Mouse (Mus musculus) CH12.LX (cell line): ENCODE data around the gene Socs3. TPM values are rescaled to one million over a fixed set of nuclear protein-coding genes. Genes with fewer than 3 reads are reported as not detected.

ENCODE experiments used
- DNase-seq: peaks from one replicate; pipeline ENCODE4 v3.0.0-alpha.2; 2013; ENCODE audit errors: extremely low read depth
- H3K27ac ChIP-seq: 2 replicates; pipeline ENCODE4 v1.5.1; 2012; ENCODE audit warnings: low read depth, mild to moderate bottlenecking, control low read depth, moderate library complexity; ENCODE audit not compliant: insufficient read depth
- H3K27me3 ChIP-seq: replicated peaks from 2 replicates; pipeline ENCODE3; 2012; ENCODE audit warnings: inconsistent platforms
- H3K36me3 ChIP-seq, 2 experiments: replicated peaks in 1 of 2; 2 replicates each; pipeline versions ENCODE3 to v1.6.1; 2012; ENCODE audit warnings: inconsistent platforms in 1 of 2, low read length in 1 of 2, mild to moderate bottlenecking in 1 of 2, mixed read lengths in 1 of 2, moderate library complexity in 1 of 2; ENCODE audit not compliant: control insufficient read depth in 1 of 2, insufficient read depth in 1 of 2
- H3K4me1 ChIP-seq, 2 experiments: 2 replicates each; pipeline ENCODE4 v1.6.1; 2012; ENCODE audit warnings: inconsistent platforms in 1 of 2, moderate library complexity in 1 of 2; ENCODE audit not compliant: insufficient read depth in 2 of 2, control insufficient read depth in 1 of 2
- H3K4me2 ChIP-seq: 2 replicates; pipeline ENCODE4 v1.6.1; 2012; ENCODE audit warnings: low read depth, mild to moderate bottlenecking, control low read depth; ENCODE audit not compliant: poor library complexity, insufficient read depth, severe bottlenecking
- H3K4me3 ChIP-seq, 3 experiments: fragments of 150-350 bp in 1 of 3; sonication (generic) in 1 of 3; replicated peaks in 1 of 3; 2 replicates each; pipeline versions ENCODE3 to v1.5.1; 2011 to 2012; ENCODE audit warnings: low read depth in 2 of 3, low read length in 2 of 3, mild to moderate bottlenecking in 2 of 3, moderate library complexity in 2 of 3, control low read depth in 1 of 3, improper control_type of control experiment in 1 of 3, inconsistent platforms in 1 of 3, mixed read lengths in 1 of 3; ENCODE audit not compliant: poor library complexity in 1 of 3
- H3K79me2 ChIP-seq: replicated peaks from 2 replicates; pipeline ENCODE4 v1.6.1; 2012; ENCODE audit warnings: mild to moderate bottlenecking, moderate library complexity; ENCODE audit not compliant: control insufficient read depth, poor library complexity, insufficient read depth, severe bottlenecking; ENCODE audit errors: extremely low read depth
- H3K9ac ChIP-seq: 2 replicates; pipeline ENCODE4 v1.6.1; 2012; ENCODE audit warnings: low read depth, mild to moderate bottlenecking, control low read depth, moderate library complexity; ENCODE audit not compliant: insufficient read depth
- H3K9me3 ChIP-seq: replicated peaks from 2 replicates; pipeline ENCODE3; 2012; ENCODE audit warnings: low read length, inconsistent platforms, mixed read lengths
- BHLHE40 ChIP-seq: IDR thresholded peaks from 2 replicates; pipeline ENCODE4 v1.6.1; 2011; ENCODE audit warnings: mild to moderate bottlenecking, low read depth, low read length, improper control_type of control experiment
- CHD1 ChIP-seq: IDR thresholded peaks from 2 replicates; pipeline ENCODE4 v1.6.1; 2012; ENCODE audit warnings: low read depth, low read length, improper control_type of control experiment, inconsistent platforms
- CHD2 ChIP-seq: IDR thresholded peaks from 2 replicates; pipeline ENCODE4 v1.6.1; 2011; ENCODE audit warnings: low read length, improper control_type of control experiment
- CTCF ChIP-seq, 2 experiments: IDR thresholded peaks in 1 of 2; conservative IDR thresholded peaks in 1 of 2; 2 replicates each; pipeline ENCODE4 v1.5.1; 2011 to 2012; ENCODE audit warnings: low read depth in 2 of 2, low read length in 2 of 2, improper control_type of control experiment in 1 of 2, inconsistent platforms in 1 of 2, mild to moderate bottlenecking in 1 of 2, moderate library complexity in 1 of 2
- E2F4 ChIP-seq: IDR thresholded peaks from 2 replicates; pipeline ENCODE4 v1.6.1; 2011; ENCODE audit warnings: low read depth, low read length, improper control_type of control experiment; ENCODE audit not compliant: insufficient replicate concordance
- ELF1 ChIP-seq: IDR thresholded peaks from 2 replicates; pipeline ENCODE4 v1.6.1; 2014; ENCODE audit warnings: low read depth, mild to moderate bottlenecking, inconsistent platforms, low read length, improper control_type of control experiment
- EP300 ChIP-seq: IDR thresholded peaks from 2 replicates; pipeline ENCODE4 v1.6.1; 2011; ENCODE audit warnings: low read length, improper control_type of control experiment
- ETS1 ChIP-seq: conservative IDR thresholded peaks from 2 replicates; pipeline ENCODE4 v1.6.1; 2012; ENCODE audit warnings: low read depth, mild to moderate bottlenecking, inconsistent platforms, low read length, improper control_type of control experiment, moderate library complexity
- GABPA ChIP-seq: IDR thresholded peaks from 2 replicates; pipeline ENCODE4 v1.6.1; 2012; ENCODE audit warnings: low read depth, low read length, improper control_type of control experiment, inconsistent platforms; ENCODE audit not compliant: insufficient replicate concordance
- HCFC1 ChIP-seq: IDR thresholded peaks from 2 replicates; pipeline ENCODE4 v1.6.1; 2012; ENCODE audit warnings: low read depth, mild to moderate bottlenecking, inconsistent platforms, low read length, improper control_type of control experiment
- IRF4 ChIP-seq: IDR thresholded peaks from 2 replicates; pipeline ENCODE4 v1.6.1; 2014; ENCODE audit warnings: low read depth, mild to moderate bottlenecking, inconsistent platforms, low read length, improper control_type of control experiment
- JUN ChIP-seq: IDR thresholded peaks from 2 replicates; pipeline ENCODE4 v1.6.1; 2011; ENCODE audit warnings: low read depth, mild to moderate bottlenecking, low read length, improper control_type of control experiment, moderate library complexity; ENCODE audit not compliant: insufficient read depth
- JUND ChIP-seq: conservative IDR thresholded peaks from 2 replicates; pipeline ENCODE4 v1.6.1; 2011; ENCODE audit warnings: low read depth, low read length, improper control_type of control experiment
- KAT2A ChIP-seq: IDR thresholded peaks from 2 replicates; pipeline ENCODE4 v1.6.1; 2012; ENCODE audit warnings: low read length, improper control_type of control experiment, inconsistent platforms; ENCODE audit not compliant: insufficient replicate concordance
- MAFK ChIP-seq: IDR thresholded peaks from 2 replicates; pipeline ENCODE4 v1.6.1; 2011; ENCODE audit warnings: low read length, improper control_type of control experiment; ENCODE audit not compliant: insufficient replicate concordance
- MAX ChIP-seq: IDR thresholded peaks from 2 replicates; pipeline ENCODE4 v1.6.1; 2011; ENCODE audit warnings: low read length, improper control_type of control experiment
- MAZ ChIP-seq: IDR thresholded peaks from 2 replicates; pipeline ENCODE4 v1.6.1; 2012; ENCODE audit warnings: low read depth, mild to moderate bottlenecking, inconsistent platforms, low read length, improper control_type of control experiment, moderate library complexity
- MEF2A ChIP-seq: IDR thresholded peaks from 2 replicates; pipeline ENCODE4 v1.6.1; 2014; ENCODE audit warnings: low read depth, mild to moderate bottlenecking, inconsistent platforms, low read length, improper control_type of control experiment, borderline replicate concordance
- MXI1 ChIP-seq: IDR thresholded peaks from 2 replicates; pipeline ENCODE4 v1.6.1; 2011; ENCODE audit warnings: mild to moderate bottlenecking, low read depth, low read length, improper control_type of control experiment
- MYC ChIP-seq: IDR thresholded peaks from 2 replicates; pipeline ENCODE4 v1.6.1; 2011; ENCODE audit warnings: low read depth, mild to moderate bottlenecking, improper control_type of control experiment, low read length
- NRF1 ChIP-seq: IDR thresholded peaks from 2 replicates; pipeline ENCODE4 v1.6.1; 2014; ENCODE audit warnings: low read depth, mild to moderate bottlenecking, inconsistent platforms, low read length, improper control_type of control experiment, moderate library complexity
- PAX5 ChIP-seq: IDR thresholded peaks from 2 replicates; pipeline ENCODE4 v1.6.1; 2012; ENCODE audit warnings: low read length, inconsistent platforms, mixed read lengths
- POLR2A ChIP-seq: IDR thresholded peaks from 2 replicates; pipeline ENCODE4 v1.6.1; 2011; ENCODE audit warnings: low read depth, mild to moderate bottlenecking, improper control_type of control experiment, low read length
- POLR2AphosphoS2 ChIP-seq: IDR thresholded peaks from 2 replicates; pipeline ENCODE4 v1.6.1; 2011; ENCODE audit warnings: low read depth, low read length, improper control_type of control experiment
- RCOR1 ChIP-seq: conservative IDR thresholded peaks from 2 replicates; pipeline ENCODE4 v1.6.1; 2012; ENCODE audit warnings: low read depth, mild to moderate bottlenecking, inconsistent platforms, low read length, improper control_type of control experiment
- SIN3A ChIP-seq: IDR thresholded peaks from 2 replicates; pipeline ENCODE4 v1.6.1; 2012; ENCODE audit warnings: low read length, improper control_type of control experiment, inconsistent platforms
- SMC3 ChIP-seq: IDR thresholded peaks from 2 replicates; pipeline ENCODE4 v1.6.1; 2011; ENCODE audit warnings: low read depth, low read length, improper control_type of control experiment
- TBP ChIP-seq: conservative IDR thresholded peaks from 2 replicates; pipeline ENCODE4 v1.6.1; 2011; ENCODE audit warnings: low read depth, low read length, improper control_type of control experiment
- TCF12 ChIP-seq: IDR thresholded peaks from 2 replicates; pipeline ENCODE4 v1.6.1; 2014; ENCODE audit warnings: low read depth, mild to moderate bottlenecking, inconsistent platforms, low read length, improper control_type of control experiment
- USF1 ChIP-seq: IDR thresholded peaks from 2 replicates; pipeline ENCODE4 v1.6.1; 2014; ENCODE audit warnings: low read depth, mild to moderate bottlenecking, inconsistent platforms, low read length, improper control_type of control experiment
- USF2 ChIP-seq: conservative IDR thresholded peaks from 2 replicates; pipeline ENCODE4 v1.6.1; 2011; ENCODE audit warnings: low read depth, low read length, improper control_type of control experiment
- ZC3H11A ChIP-seq: IDR thresholded peaks from 2 replicates; pipeline ENCODE4 v1.6.1; 2012; ENCODE audit warnings: low read depth, mild to moderate bottlenecking, inconsistent platforms, low read length, improper control_type of control experiment
- ZKSCAN1 ChIP-seq: IDR thresholded peaks from 2 replicates; pipeline ENCODE4 v1.6.1; 2012; ENCODE audit warnings: low read depth, inconsistent platforms, low read length, improper control_type of control experiment, borderline replicate concordance
- ZMIZ1 ChIP-seq: IDR thresholded peaks from 2 replicates; pipeline ENCODE4 v1.6.1; 2012; ENCODE audit warnings: low read depth, mild to moderate bottlenecking, inconsistent platforms, low read length, improper control_type of control experiment
- ZNF384 ChIP-seq: IDR thresholded peaks from 2 replicates; pipeline ENCODE4 v1.6.1; 2012; ENCODE audit warnings: low read depth, low read length, improper control_type of control experiment, inconsistent platforms
- dilution Hi-C: fragments of 300-500 bp; cut with MboI; formaldehyde crosslinking; loops from 2 replicates; pipeline ENCODE4 v1.14.3; 2020; ENCODE audit warnings: low sequenced_read_pairs; ENCODE audit not compliant: extremely low pct_unique_long_range_greater_than_20kb, extremely low pct_ligation_motif_present
- in situ Hi-C: fragments of 300-500 bp; cut with MboI; formaldehyde crosslinking; loops from 3 replicates; pipeline ENCODE4 v1.14.3; 2019; ENCODE audit warnings: low sequenced_read_pairs, low pct_ligation_motif_present, low pct_unique_long_range_greater_than_20kb, mixed read lengths
- polyA plus RNA-seq: library from polyadenylated mRNA; unstranded; fragments of >175 nt; gene quantifications from 2 replicates; pipeline ENCODE4 v1.2.1, GENCODE M21; 2012; ENCODE audit warnings: low read depth; ENCODE audit not compliant: insufficient read length
- total RNA-seq, 2 experiments: library from RNA; depleted of rRNA; stranded (reverse); fragments of 300-350 nt in 1 of 2; fragments of >200 nt in 1 of 2; gene quantifications; 2 replicates each; pipeline ENCODE4 v1.2.3; 2012 to 2014

Gene Socs3
- total and polyA plus RNA-seq, 3 experiments: 0.83 to 4.7 (median 1.2) TPM

GRCm38 (mm10) chr11:117994250-117995057 is 24.6 kb upstream of the Socs3 start:
- TF ChIP-seq EP300 (peak; percentile 86), ELF1 (peak; percentile 14; the same call in 1 of the 2 replicates), TCF12 (peak; percentile 33; the same call in 1 of the 2 replicates), ZNF384 (no peak), CTCF (conservative IDR thresholded peaks at IDR 0.05 in 1 of 2, IDR thresholded peaks at IDR 0.05 in 1 of 2; ENCODE audit: low read depth in 2 of 2, low read length in 2 of 2) (no peak), CHD2 (no peak), HCFC1 (peak; percentile 41; the same call in 1 of the 2 replicates), GABPA (no peak), JUN (no peak; the same call in 1 of the 2 replicates), MEF2A (0 out of 2 replicates have a peak, but pooled peaks have one; percentile 66), SIN3A (peak; percentile 66), IRF4 (peak; percentile 88), PAX5 (no peak), RCOR1 (no peak; the same call in 1 of the 2 replicates), SMC3 (no peak), ZKSCAN1 (no peak), JUND (no peak), BHLHE40 (peak; percentile 69), MAX (peak; percentile 72; the same call in 1 of the 2 replicates), POLR2A (no peak), ETS1 (peak; percentile 52; the same call in 1 of the 2 replicates), CHD1 (0 out of 2 replicates have a peak, but pooled peaks have one; percentile 32), ZMIZ1 (no peak), USF1 (no peak), E2F4 (no peak), NRF1 (no peak), MYC (peak; percentile 77; the same call in 1 of the 2 replicates), KAT2A (no peak), MAFK (0 out of 2 replicates have a peak, but pooled peaks have one; percentile 45), USF2 (no peak), MAZ (peak; percentile 64; the same call in 1 of the 2 replicates), ZC3H11A (no peak), POLR2AphosphoS2 (no peak), TBP (no peak), MXI1 (peak; percentile 50)
- in situ Hi-C loops: no loop called here
- no peaks in the 10 kb centered on the region for H3K9me3 ChIP-seq
- H3K4me1 ChIP-seq: peaks cover 66 to 94% of the 10 kb centered on the region in 2 experiments
- 0 out of 2 replicates have a peak overlapping the region, but pooled peaks have one; percentile 1 for H3K9ac ChIP-seq
- no peak overlapping the region for H3K4me3 ChIP-seq
- H3K27me3 ChIP-seq: no peaks in the 10 kb centered on the region
- dilution Hi-C loops: no loop called here
- H3K79me2 ChIP-seq: peaks cover 91% of the 10 kb centered on the region
- no peak overlapping the region for H3K4me2 ChIP-seq
- DNase-seq: no peak
- H3K27ac ChIP-seq: peak overlapping the region; percentile 27; the same call in 1 of the 2 replicates
- H3K36me3 ChIP-seq: peaks cover 8 to 64% of the 10 kb centered on the region in 2 experiments
